Mouse (Mus musculus) granulocyte monocyte progenitor cell, adult 5-6 weeks (primary cell): ENCODE measurements around the gene Aff2. TPM values are rescaled to one million over a fixed set of nuclear protein-coding genes. Genes with fewer than 3 reads are reported as not detected.

Experiments
- ATAC-seq: replicated peaks from 2 replicates; pipeline ENCODE4 v1.8.0; 2016; ENCODE audit warnings: mild to moderate bottlenecking, moderate TSS enrichment, inconsistent platforms; ENCODE audit not compliant: poor library complexity, severe bottlenecking
- total RNA-seq, 2 experiments: library from RNA; stranded (forward) in 1 of 2; stranded (reverse) in 1 of 2; fragments of 200-712, 200-1000 nt in 1 of 2; fragments of >200 nt in 1 of 2; fragmentation: Nextera tagmentation in 1 of 2; gene quantifications; 2 replicates each; pipeline ENCODE4 v1.2.3; 2014 to 2017

Aff2 gene
- total RNA-seq, 2 experiments from 2014 or later = 0.98 to 4.5 TPM

- no peak for ATAC-seq
Measured at GRCm38 (mm10) chrX:69738972-69739371, 378.9 kb downstream of the Aff2 start.

- ATAC-seq = no peak
Measured at GRCm38 (mm10) chrX:69744962-69745597, 385.0 kb downstream of the Aff2 start.

GRCm38 (mm10) chrX:69801890-69802439, 441.9 kb downstream of the Aff2 start:
- ATAC-seq = no peak

- no peak for ATAC-seq
Measured at GRCm38 (mm10) chrX:69802481-69802880, 442.4 kb downstream of the Aff2 start.

GRCm38 (mm10) chrX:69811798-69812197, 451.7 kb downstream of the Aff2 start:
- ATAC-seq = no peak

- no peak for ATAC-seq
Measured at GRCm38 (mm10) chrX:69815054-69815453, 455.0 kb downstream of the Aff2 start.

GRCm38 (mm10) chrX:69817679-69818078, 457.6 kb downstream of the Aff2 start:
- no peak for ATAC-seq

GRCm38 (mm10) chrX:69818188-69818587, 458.1 kb downstream of the Aff2 start:
- no peak for ATAC-seq

- ATAC-seq = no peak
Measured at GRCm38 (mm10) chrX:69867601-69868000, 507.5 kb downstream of the Aff2 start.

GRCm38 (mm10) chrX:69891713-69892112, 531.6 kb downstream of the Aff2 start:
- ATAC-seq = no peak
